Mouse (Mus musculus): Measurements from ENCODE around the gene Cacna2d3. TPM values are rescaled to one million over a fixed set of nuclear protein-coding genes. Genes with fewer than 3 reads are reported as not detected.

The Cacna2d3 gene
- polyA plus RNA-seq, 1 experiment from 2014 or later, result 0.03 TPM

DNA sequence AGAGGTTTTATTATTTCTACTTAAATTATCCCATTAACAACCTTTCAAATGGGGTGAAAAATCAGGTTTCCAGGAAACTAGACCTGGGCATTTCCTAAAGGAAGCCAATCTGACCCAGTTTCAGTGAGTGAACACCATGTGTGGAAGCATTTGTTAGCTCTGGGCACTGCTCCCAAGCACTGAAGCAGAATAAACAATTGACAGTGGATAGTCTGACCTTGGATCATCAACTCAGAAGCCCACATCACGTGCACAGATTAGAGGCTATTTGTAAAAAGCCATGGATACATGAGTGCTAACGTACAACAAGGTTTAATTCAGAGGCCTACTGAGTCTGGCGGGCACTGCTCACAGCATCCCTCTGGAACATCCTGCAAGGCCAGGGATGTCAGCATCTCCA, 82.4 kb downstream of the Cacna2d3 start:
- H3K4me2 ChIP-seq, result no peak overlapping the region
- WGBS (ENCODE audit: insufficient replicate concordance), result 43% methylated on average over 3 of the region's 3 CpGs
- no peaks in the 10 kb centered on the region for H3K27me3 ChIP-seq
- H3K9me3 ChIP-seq (replicated peaks), result no peaks in the 10 kb centered on the region
- no peaks in the 10 kb centered on the region for H3K4me1 ChIP-seq (replicated peaks)
- no peak overlapping the region for H3K4me3 ChIP-seq (replicated peaks)
- no peak for ATAC-seq (ENCODE audit: insufficient read depth)
- H3K9ac ChIP-seq, result no peak overlapping the region
- no peaks in the 10 kb centered on the region for H3K36me3 ChIP-seq (replicated peaks)
- no peak overlapping the region for H3K27ac ChIP-seq (replicated peaks)

DNA sequence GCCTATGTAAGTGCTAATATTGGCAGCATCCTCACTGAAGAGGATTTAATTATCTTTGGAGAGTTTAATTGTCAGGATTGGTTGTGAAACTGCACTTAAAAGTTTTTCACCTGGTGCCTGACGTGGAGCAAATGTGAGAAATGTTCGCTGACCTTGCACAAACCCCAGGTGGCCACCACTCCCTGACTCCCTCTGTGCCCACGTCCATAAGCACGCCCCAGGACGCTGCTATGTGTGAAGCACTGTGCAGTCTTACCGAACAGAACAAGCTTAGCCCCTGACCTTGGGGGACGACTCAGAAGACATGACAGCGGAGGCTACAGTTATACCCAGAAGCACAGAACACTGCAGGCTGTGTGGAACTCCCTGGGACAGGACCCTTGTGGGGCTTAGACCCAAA, 93.5 kb downstream of the Cacna2d3 start:
- Histone ChIP-seq H3K9ac (no peak overlapping the region), H3K27me3 (no peaks in the 10 kb centered on the region), H3K4me2 (no peak overlapping the region), H3K4me3 (replicated peaks) (no peak overlapping the region), H3K9me3 (replicated peaks) (no peaks in the 10 kb centered on the region), H3K27ac (replicated peaks) (no peak overlapping the region), H3K36me3 (replicated peaks) (no peaks in the 10 kb centered on the region), H3K4me1 (replicated peaks) (no peaks in the 10 kb centered on the region)
- no peak for ATAC-seq (ENCODE audit: insufficient read depth)
- 62% methylated on average over 8 of the region's 8 CpGs for WGBS (ENCODE audit: insufficient replicate concordance)

DNA sequence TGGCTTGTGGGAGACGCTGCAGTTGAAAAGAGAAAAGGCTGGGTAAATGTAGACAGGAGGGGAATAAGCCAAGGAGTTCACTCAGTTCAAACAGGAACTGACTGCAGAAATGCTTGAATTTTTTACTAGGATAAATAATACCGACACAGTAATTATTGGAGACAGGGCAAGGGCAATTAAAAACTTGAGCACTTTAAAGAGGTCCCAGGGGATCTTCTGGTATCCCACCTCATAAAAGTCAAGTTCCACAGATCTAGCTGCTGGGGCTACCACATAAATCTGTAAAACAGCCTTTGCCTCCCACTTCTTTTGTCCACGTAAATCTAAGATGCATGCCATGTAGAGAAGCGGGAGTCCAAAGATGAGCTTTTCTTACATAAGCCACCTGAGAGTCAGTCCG, 109.2 kb downstream of the Cacna2d3 start:
- Histone ChIP-seq H3K4me1 (replicated peaks) (no peaks in the 10 kb centered on the region), H3K9ac (no peak overlapping the region), H3K27ac (replicated peaks) (no peak overlapping the region), H3K9me3 (replicated peaks) (no peaks in the 10 kb centered on the region), H3K27me3 (no peaks in the 10 kb centered on the region), H3K4me2 (no peak overlapping the region), H3K4me3 (replicated peaks) (no peak overlapping the region), H3K36me3 (replicated peaks) (no peaks in the 10 kb centered on the region)
- WGBS (ENCODE audit: insufficient replicate concordance), result 62% methylated on average over 5 of the region's 5 CpGs
- ATAC-seq (ENCODE audit: insufficient read depth), result no peak

DNA sequence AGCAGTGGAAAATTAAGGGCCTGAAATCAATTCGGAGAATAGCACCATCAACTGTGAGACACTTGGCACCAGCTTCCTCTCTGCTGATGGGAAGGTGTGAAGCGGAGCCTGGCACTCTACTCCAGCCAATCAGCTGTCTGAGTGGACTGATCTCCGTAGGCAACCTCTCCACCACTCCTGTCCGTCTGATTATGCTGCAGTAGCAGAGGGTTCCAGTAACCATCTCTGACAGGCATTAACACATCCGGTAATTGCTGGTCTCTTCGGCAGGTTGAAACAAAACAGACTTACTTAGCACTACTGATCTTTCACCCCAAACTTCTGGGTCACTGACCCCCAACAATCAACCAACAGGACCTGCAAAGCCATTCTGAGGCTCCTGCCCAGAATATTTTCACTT, 112.9 kb downstream of the Cacna2d3 start:
- H3K4me1 ChIP-seq (replicated peaks), result no peaks in the 10 kb centered on the region
- no peak for ATAC-seq (ENCODE audit: insufficient read depth)
- H3K4me3 ChIP-seq (replicated peaks), result no peak overlapping the region
- no peaks in the 10 kb centered on the region for H3K27me3 ChIP-seq
- 51% methylated on average over 6 of the region's 6 CpGs for WGBS (ENCODE audit: insufficient replicate concordance)
- H3K27ac ChIP-seq (replicated peaks), result no peak overlapping the region
- no peak overlapping the region for H3K4me2 ChIP-seq
- H3K36me3 ChIP-seq (replicated peaks), result no peaks in the 10 kb centered on the region
- H3K9me3 ChIP-seq (replicated peaks), result no peaks in the 10 kb centered on the region
- H3K9ac ChIP-seq, result no peak overlapping the region

DNA sequence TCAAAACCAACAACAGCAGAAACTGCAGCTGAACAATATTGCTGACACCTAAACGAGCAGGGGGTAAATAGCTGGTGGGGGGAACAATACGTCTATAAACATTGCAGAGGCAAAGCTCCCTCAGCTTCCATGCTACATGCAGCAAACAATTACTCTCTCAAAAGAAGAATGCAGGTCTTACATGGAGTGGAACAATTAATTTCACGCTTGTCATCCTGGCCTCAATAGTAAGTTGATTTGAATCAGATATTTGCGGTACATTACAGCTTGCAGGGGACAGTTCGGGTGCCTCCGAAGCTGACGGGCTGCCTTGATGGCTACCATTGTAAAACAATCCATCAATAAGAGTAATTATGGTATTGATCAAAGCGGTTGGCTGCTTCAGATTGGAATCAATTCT, 122.2 kb downstream of the Cacna2d3 start:
- Histone ChIP-seq H3K4me3 (replicated peaks) (no peak overlapping the region), H3K27ac (replicated peaks) (no peak overlapping the region), H3K27me3 (no peaks in the 10 kb centered on the region), H3K4me1 (replicated peaks) (no peaks in the 10 kb centered on the region), H3K4me2 (no peak overlapping the region), H3K9me3 (replicated peaks) (no peaks in the 10 kb centered on the region), H3K9ac (no peak overlapping the region), H3K36me3 (replicated peaks) (no peaks in the 10 kb centered on the region)
- no peak for ATAC-seq (ENCODE audit: insufficient read depth)
- WGBS (ENCODE audit: insufficient replicate concordance), result 69% methylated on average over 8 of the region's 8 CpGs

DNA sequence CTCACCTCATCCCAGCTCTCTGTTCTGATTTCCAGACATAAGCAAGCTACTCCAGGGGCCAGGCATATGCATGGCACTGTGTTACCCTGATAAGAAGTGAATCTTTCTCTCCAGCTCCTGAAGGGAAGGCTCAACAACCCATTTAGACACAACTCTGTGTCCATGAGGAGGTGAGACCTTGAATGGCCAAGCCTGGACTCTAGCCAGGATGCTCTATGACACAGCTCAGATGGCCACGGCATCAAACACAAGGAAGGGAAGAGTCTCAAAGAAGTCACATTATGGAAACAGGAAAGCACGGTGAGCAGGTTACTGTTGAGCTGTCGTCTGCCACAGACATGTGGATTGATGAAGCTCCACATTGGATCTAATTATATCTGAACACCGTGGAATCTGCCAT, 128.8 kb downstream of the Cacna2d3 start:
- Histone ChIP-seq H3K4me1 (replicated peaks) (no peaks in the 10 kb centered on the region), H3K27me3 (no peaks in the 10 kb centered on the region), H3K27ac (replicated peaks) (no peak overlapping the region), H3K9ac (no peak overlapping the region), H3K36me3 (replicated peaks) (no peaks in the 10 kb centered on the region), H3K9me3 (replicated peaks) (no peaks in the 10 kb centered on the region), H3K4me3 (replicated peaks) (no peak overlapping the region), H3K4me2 (no peak overlapping the region)
- 66% methylated on average over 4 of the region's 4 CpGs for WGBS (ENCODE audit: insufficient replicate concordance)
- no peak for ATAC-seq (ENCODE audit: insufficient read depth)

DNA sequence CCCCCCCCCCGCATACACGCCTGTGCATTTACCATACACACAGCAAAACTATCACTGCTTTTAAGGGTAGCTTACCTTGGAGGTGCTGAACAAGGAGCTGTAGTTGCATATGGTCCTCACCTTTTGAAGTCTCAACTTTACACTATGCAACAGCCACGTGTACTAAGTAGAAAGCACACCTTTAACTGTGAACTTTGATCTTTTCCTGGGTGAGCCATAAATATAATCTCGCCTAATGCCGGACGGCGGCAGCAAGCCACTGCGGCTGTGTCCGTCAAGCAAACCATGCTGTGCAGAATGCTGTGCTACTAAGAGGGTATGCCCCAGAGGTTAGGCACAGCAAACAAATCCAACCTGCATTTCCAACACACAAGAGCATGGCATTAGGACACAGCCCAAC, 132.0 kb downstream of the Cacna2d3 start:
- WGBS (ENCODE audit: insufficient replicate concordance), result 81% methylated on average over 9 of the region's 9 CpGs
- ATAC-seq (ENCODE audit: insufficient read depth), result no peak
- H3K9ac ChIP-seq, result no peak overlapping the region
- H3K27me3 ChIP-seq, result no peaks in the 10 kb centered on the region
- H3K4me2 ChIP-seq, result no peak overlapping the region
- H3K4me1 ChIP-seq (replicated peaks), result no peaks in the 10 kb centered on the region
- H3K4me3 ChIP-seq (replicated peaks), result no peak overlapping the region
- no peaks in the 10 kb centered on the region for H3K9me3 ChIP-seq (replicated peaks)
- H3K36me3 ChIP-seq (replicated peaks), result no peaks in the 10 kb centered on the region
- H3K27ac ChIP-seq (replicated peaks), result no peak overlapping the region

DNA sequence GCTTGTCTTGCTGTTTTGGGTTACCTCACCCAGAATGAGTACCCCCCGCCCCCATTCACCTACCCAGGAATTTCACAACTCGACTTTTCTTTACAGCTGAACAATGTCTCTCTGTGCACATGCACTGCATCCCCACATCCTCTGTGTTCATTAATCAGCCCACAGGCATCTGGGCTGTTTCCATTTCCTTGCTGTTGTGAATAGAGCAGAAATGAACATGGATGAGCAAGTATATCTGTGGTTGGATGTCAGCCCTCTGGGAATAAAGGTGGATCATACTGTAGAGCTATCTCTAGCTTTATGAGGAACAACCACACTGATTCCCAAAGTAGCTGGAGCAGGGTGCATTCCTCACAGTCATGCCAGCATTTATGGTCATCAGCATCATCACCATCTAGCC, 139.7 kb downstream of the Cacna2d3 start:
- no peaks in the 10 kb centered on the region for H3K27me3 ChIP-seq
- no peak overlapping the region for H3K27ac ChIP-seq (replicated peaks)
- H3K9me3 ChIP-seq (replicated peaks), result no peaks in the 10 kb centered on the region
- no peak overlapping the region for H3K4me3 ChIP-seq (replicated peaks)
- H3K36me3 ChIP-seq (replicated peaks), result no peaks in the 10 kb centered on the region
- no peaks in the 10 kb centered on the region for H3K4me1 ChIP-seq (replicated peaks)
- WGBS (ENCODE audit: insufficient replicate concordance), result 61% methylated on average over 2 of the region's 2 CpGs
- H3K9ac ChIP-seq, result no peak overlapping the region
- ATAC-seq (ENCODE audit: insufficient read depth), result no peak
- H3K4me2 ChIP-seq, result no peak overlapping the region

DNA sequence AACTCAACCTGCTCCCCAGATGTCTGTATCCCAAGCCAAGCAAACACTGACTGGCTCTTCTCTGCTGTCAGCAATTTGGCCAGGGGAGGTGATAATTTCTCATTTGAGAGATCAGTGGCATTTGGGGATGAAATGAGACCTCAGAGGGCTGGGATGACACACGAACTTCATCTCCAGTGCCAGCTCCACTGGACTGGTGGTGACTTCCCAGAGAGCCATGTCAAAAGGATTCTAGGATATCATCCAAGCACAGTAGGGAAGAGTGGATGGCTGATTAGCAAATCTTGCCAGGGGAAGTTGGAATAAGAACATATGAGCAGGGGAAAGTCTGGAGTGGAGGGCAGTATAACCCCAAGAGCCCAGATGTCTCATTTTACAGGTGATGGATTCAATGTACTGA, 143.9 kb downstream of the Cacna2d3 start:
- H3K4me1 ChIP-seq (replicated peaks), result no peaks in the 10 kb centered on the region
- H3K4me2 ChIP-seq, result no peak overlapping the region
- no peak for ATAC-seq (ENCODE audit: insufficient read depth)
- 35% methylated on average over 1 of the region's 1 CpGs for WGBS (ENCODE audit: insufficient replicate concordance)
- no peak overlapping the region for H3K27ac ChIP-seq (replicated peaks)
- H3K9ac ChIP-seq, result no peak overlapping the region
- no peaks in the 10 kb centered on the region for H3K9me3 ChIP-seq (replicated peaks)
- H3K27me3 ChIP-seq, result no peaks in the 10 kb centered on the region
- no peaks in the 10 kb centered on the region for H3K36me3 ChIP-seq (replicated peaks)
- H3K4me3 ChIP-seq (replicated peaks), result no peak overlapping the region

DNA sequence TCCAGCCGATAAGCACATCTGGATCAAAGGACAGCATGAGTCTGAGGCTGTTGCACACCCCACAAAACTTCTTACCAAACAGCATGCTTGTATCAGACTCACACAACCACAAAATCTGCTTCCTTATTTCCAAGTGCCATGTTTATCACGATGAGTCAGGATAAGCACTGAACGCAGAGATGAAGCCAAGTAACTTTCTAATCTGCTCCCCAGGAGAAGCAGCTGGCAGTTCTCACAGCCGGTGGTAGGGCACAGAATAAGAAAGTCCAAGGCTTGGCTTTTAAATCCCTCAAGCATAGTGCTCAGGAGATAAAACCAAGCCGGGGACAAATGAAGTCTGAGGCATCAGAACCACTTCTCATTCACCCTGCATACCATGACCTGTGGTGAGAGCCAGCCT, 146.1 kb downstream of the Cacna2d3 start:
- Histone ChIP-seq H3K4me1 (replicated peaks) (no peaks in the 10 kb centered on the region), H3K27me3 (no peaks in the 10 kb centered on the region), H3K27ac (replicated peaks) (no peak overlapping the region), H3K4me2 (no peak overlapping the region), H3K9ac (no peak overlapping the region), H3K4me3 (replicated peaks) (no peak overlapping the region), H3K36me3 (replicated peaks) (no peaks in the 10 kb centered on the region), H3K9me3 (replicated peaks) (no peaks in the 10 kb centered on the region)
- no peak for ATAC-seq (ENCODE audit: insufficient read depth)
- WGBS (ENCODE audit: insufficient replicate concordance), result 31% methylated on average over 5 of the region's 5 CpGs

DNA sequence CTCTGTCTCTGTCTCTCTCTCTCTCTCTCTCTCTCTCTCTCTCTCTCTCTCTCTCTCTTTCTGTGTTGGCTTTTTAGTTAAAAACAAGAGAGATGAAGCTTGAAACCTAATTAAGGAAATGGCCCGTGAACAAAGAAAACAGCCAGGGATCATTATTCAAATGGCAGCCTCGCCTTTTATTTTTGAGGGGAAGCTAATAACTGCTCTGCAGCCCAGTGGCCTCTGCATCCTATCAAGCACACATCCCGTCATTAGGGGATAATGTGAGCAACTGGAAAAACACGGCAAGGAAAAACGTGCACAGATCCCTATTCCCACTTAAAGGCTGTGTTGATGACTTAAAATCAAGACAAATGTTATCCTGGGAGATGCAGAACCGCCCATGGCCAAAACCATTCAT, 159.0 kb downstream of the Cacna2d3 start:
- H3K4me2 ChIP-seq, result no peak overlapping the region
- H3K27ac ChIP-seq (replicated peaks), result no peak overlapping the region
- H3K9me3 ChIP-seq (replicated peaks), result no peaks in the 10 kb centered on the region
- ATAC-seq (ENCODE audit: insufficient read depth), result no peak
- H3K9ac ChIP-seq, result no peak overlapping the region
- WGBS (ENCODE audit: insufficient replicate concordance), result 51% methylated on average over 6 of the region's 6 CpGs
- H3K27me3 ChIP-seq, result no peaks in the 10 kb centered on the region
- no peaks in the 10 kb centered on the region for H3K36me3 ChIP-seq (replicated peaks)
- H3K4me1 ChIP-seq (replicated peaks), result no peaks in the 10 kb centered on the region
- no peak overlapping the region for H3K4me3 ChIP-seq (replicated peaks)

DNA sequence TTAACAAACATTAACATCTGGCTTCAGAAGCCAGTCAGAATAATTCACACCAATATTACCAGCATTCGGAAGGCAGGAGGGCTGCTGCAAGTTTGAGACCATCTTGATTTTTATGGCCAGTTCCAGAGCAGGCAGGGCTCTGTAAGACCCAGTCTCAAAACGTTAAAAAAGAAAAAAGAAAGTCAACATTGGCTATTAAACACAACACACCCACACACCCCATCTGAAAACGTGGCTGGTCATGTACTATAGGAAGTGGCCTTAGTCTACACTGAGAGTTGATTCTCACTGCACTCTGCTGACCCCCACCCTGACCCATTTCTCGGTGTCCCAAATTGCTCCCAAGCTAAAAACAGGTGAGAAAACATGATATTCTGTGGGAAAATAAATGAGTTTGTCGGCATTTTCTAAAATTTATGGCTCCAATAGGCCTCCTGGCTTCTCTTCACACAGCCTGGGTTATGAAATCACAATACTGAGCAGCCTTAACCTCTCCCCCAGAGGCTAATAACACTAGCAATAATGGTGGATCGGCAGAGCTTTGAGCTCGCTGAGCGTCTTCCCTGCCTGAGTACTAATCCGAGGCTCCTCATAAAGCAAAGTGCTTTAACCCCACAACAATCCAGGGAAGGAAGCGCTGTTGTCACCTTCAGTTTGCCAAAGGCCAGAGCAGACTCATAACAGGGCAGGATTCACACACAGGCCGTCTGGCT, 160.4 kb downstream of the Cacna2d3 start:
- no peak overlapping the region for H3K4me3 ChIP-seq (replicated peaks)
- no peak overlapping the region for H3K9ac ChIP-seq
- H3K27me3 ChIP-seq, result no peaks in the 10 kb centered on the region
- no peaks in the 10 kb centered on the region for H3K36me3 ChIP-seq (replicated peaks)
- no peaks in the 10 kb centered on the region for H3K9me3 ChIP-seq (replicated peaks)
- 55% methylated on average over 11 of the region's 11 CpGs for WGBS (ENCODE audit: insufficient replicate concordance)
- no peak overlapping the region for H3K27ac ChIP-seq (replicated peaks)
- no peak for ATAC-seq (ENCODE audit: insufficient read depth)
- H3K4me2 ChIP-seq, result no peak overlapping the region
- no peaks in the 10 kb centered on the region for H3K4me1 ChIP-seq (replicated peaks)

Data from liver, embryonic 15.5 days (tissue).